Mouse (Mus musculus): ENCODE results near the gene 1700028J19Rik.

DNA sequence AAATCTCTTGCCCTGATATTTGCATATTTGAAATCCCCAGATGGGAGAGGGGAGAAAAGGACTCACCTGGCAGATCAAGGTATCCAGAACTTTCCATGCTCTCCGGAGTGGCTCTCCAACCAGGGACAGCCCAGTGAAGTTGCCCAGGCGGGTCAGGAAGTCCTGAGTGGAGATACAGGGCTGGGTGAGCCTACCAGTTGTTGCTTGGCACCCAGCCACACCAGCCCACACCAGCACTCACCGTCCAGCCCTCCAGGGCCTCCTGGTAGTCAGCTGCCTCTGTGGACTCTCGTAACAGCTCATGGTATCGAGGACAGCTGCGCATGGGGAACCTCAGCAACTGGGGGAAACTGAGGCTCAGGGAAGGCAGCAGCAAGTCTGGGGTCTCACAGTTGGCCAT is 8.4 kb upstream of the 1700028J19Rik start:
- TF ChIP-seq CTCF (IDR thresholded peaks at IDR 0.05; ENCODE audit: low read depth): no peak
- no peak for TF ChIP-seq EP300 (IDR thresholded peaks at IDR 0.05; ENCODE audit: low read depth)
